Mouse (Mus musculus): ENCODE data around the gene Paox.
A peak's percentile ranks its signal among the peaks of the same experiment; 100 is the strongest.
"Not testable (repeated sequence)": the region's sequence is repeated elsewhere in the genome, so short reads cannot be mapped to it uniquely, and the experiment has no call there.

The Paox gene

GRCm38 (mm10) chr7:140121338-140121910 lies 5.8 kb downstream of the Paox start:
- DNase-seq, result no peak

- no peak for DNase-seq
Observed at GRCm38 (mm10) chr7:140122765-140123164, 7.2 kb downstream of the Paox start.

GRCm38 (mm10) chr7:140124382-140124781 lies 8.8 kb downstream of the Paox start:
- DNase-seq, result no peak

GRCm38 (mm10) chr7:140125278-140126021 lies 9.9 kb downstream of the Paox start:
- DNase-seq, result peak; percentile 87 to 89

GRCm38 (mm10) chr7:140126022-140126350 lies 10.4 kb downstream of the Paox start:
- DNase-seq, result peak in 1 of 2 experiments; percentile 13

GRCm38 (mm10) chr7:140126934-140127333 lies 11.3 kb downstream of the Paox start:
- DNase-seq, result no peak

- no peak for DNase-seq
Observed at GRCm38 (mm10) chr7:140127911-140128310, 12.3 kb downstream of the Paox start.

GRCm38 (mm10) chr7:140132184-140132583 lies 16.6 kb downstream of the Paox start:
- DNase-seq, result not testable (repeated sequence)

GRCm38 (mm10) chr7:140134033-140134432 lies 18.4 kb downstream of the Paox start:
- not testable (repeated sequence) for DNase-seq

GRCm38 (mm10) chr7:140135106-140135770 lies 19.6 kb downstream of the Paox start:
- no peak for DNase-seq

GRCm38 (mm10) chr7:140137135-140138020 lies 21.8 kb downstream of the Paox start, which contains the start of gene Mtg1:
Mtg1 (plus strand) TSS chr7:140137564.
- DNase-seq, result peak; percentile 88 to 89

- DNase-seq, result no peak
Observed at GRCm38 (mm10) chr7:140138021-140138310, 22.4 kb downstream of the Paox start.

- peak; percentile 26 to 38 for DNase-seq
Observed at GRCm38 (mm10) chr7:140141350-140141749, 25.8 kb downstream of the Paox start.

GRCm38 (mm10) chr7:140144550-140144949 lies 29.0 kb downstream of the Paox start:
- DNase-seq, result no peak

- no peak for DNase-seq
Observed at GRCm38 (mm10) chr7:140153383-140153782, 37.8 kb downstream of the Paox start.

- no peak for DNase-seq
Observed at GRCm38 (mm10) chr7:140153829-140154217, 38.2 kb downstream of the Paox start.

GRCm38 (mm10) chr7:140154218-140154927 lies 38.8 kb downstream of the Paox start, which contains the start of gene Sprn:
Sprn (minus strand) TSS chr7:140154877.
- no peak for DNase-seq

- DNase-seq, result no peak
Observed at GRCm38 (mm10) chr7:140160363-140160762, 44.8 kb downstream of the Paox start.

GRCm38 (mm10) chr7:140164664-140165063 lies 49.1 kb downstream of the Paox start, which contains the start of gene Olfr522:
Olfr522 (minus strand) TSS chr7:140164764.
- no peak for DNase-seq

- DNase-seq, result no peak
Observed at GRCm38 (mm10) chr7:140167950-140168349, 52.4 kb downstream of the Paox start.

GRCm38 (mm10) chr7:140169386-140169785 lies 53.8 kb downstream of the Paox start:
- no peak for DNase-seq

- no peak for DNase-seq
Observed at GRCm38 (mm10) chr7:140170863-140171262, 55.3 kb downstream of the Paox start.

Data from thymus, adult 18-20 months (tissue).